Mouse (Mus musculus): ENCODE results near the gene Arhgef25.
"Not testable (repeated sequence)": the region's sequence is repeated elsewhere in the genome, so short reads cannot be mapped to it uniquely, and the experiment has no call there.

Gene Arhgef25

GRCm38 (mm10) chr10:127166771-127167613 is 22.9 kb downstream of the Arhgef25 start:
- DNase-seq (ENCODE audit: low read depth, low spot score): no peak

DNA sequence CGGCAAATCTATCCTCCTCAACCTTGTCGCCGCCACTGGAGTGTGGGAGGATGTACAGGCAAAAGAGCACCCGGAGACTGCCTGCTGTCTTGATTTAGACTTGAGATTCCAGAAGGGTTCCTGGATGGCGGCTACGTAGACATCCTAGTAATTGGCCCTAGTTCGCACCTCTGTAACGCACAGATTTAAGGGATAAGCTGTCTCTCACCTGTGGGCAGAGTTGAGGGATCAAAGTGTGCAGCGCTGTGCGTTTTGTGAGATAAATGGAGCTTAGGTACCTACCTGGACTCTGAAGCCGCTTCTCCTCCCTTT is 23.5 kb downstream of the Arhgef25 start:
- no peak for DNase-seq (ENCODE audit: low read depth, low spot score)

DNA sequence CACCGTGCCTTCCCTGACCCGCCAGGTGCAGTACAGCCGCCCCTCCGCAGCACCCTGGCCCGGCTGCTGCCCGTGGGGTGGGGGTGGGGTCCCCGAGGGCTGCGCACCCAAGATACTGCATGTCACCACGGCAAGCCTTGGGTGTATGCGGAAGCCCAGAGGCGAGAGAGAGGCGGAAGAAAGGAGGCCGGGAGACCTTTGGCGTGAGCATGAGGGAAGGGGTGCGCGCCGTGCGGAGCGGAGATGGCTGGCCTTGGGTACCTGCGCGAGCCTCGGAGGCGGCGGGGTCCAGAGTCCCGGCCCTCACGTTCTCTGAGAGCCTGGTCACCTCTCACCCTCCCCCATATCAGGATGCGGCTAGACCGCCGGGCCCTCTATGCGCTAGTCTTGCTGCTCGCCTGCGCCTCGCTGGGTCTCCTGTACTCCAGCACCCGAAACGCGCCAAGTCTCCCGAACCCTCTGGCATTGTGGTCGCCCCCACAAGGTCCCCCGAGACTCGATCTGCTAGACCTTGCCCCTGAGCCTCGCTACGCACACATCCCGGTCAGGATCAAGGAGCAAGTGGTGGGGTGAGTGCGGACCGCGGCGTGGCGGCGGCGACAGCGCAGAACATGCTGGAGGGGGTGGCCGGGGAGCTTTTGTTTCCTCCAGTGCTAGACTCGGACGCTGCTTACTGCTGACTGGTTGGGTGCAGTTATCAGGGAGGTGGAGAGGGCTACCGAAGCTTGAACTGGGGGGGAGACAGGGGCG is 24.1 kb downstream of the Arhgef25 start:
- no peak for DNase-seq (ENCODE audit: low read depth, low spot score)

- no peak for DNase-seq (ENCODE audit: low read depth, low spot score)
Observed at GRCm38 (mm10) chr10:127165354-127165653, 24.6 kb downstream of the Arhgef25 start.

DNA sequence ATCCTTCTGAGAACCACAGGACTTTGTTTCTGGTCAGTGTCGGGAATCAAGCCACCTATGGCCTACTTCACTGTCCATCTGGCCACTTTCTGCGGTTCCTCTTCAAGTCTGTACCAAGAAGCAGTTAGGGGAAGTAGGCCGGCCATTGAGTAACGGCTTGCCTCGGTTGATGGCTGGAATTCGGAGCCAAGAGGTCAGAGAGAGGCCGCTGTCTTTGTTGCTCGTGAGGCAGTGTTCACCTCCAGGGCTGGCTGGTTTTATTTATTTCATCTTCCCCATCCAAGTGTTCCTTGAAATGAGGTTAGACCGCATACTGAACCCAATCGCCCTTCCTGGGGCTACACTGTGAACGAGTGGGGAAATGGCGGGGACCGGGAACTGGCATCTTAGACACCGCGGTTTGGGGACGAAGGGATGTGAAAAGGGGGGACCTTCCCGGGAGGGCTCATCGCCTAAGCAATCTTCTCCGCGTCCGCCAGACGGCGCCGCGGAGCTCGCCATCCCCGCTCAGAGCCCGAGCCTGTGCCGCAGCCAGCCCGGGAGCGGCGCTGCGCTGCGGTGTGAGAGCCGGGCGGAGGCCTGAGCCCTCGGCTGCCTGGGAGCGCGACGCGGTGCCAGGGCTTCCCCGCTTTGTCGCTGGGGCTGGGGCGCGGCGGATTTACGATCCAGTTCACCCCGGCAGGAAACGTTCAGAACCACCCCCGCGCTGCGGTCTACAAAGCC is 25.1 kb downstream of the Arhgef25 start, which contains the start of gene B4galnt1:
TSS of gene B4galnt1 (plus strand) at position 595 of the 723 bp plus-strand sequence.
- peak; percentile 47 for DNase-seq (ENCODE audit: low read depth, low spot score)

GRCm38 (mm10) chr10:127164190-127164589 is 25.7 kb downstream of the Arhgef25 start:
- no peak for DNase-seq (ENCODE audit: low read depth, low spot score)

DNA sequence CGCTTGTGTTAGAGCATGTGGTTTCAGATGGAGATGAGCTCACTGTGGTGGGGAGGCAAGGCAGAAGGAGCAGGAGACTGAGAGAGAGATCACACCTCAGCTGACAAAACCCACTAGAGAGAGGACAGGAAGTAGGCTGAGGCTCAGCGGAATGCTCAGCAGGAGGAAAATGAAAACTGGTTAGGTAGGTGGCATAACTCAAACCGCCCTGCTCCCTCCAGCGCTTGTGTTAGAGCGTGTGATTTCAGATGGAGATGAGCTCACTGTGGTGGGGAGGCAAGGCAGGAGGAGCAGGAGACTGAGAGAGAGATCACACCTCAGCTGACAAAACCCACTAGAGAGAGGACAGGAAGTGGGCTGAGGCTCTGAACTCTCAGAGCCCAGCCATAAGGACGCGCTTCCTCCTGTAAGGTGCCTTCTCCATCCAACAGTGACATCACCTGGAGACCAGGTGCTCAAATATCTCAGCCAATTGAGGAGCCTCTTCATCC is 27.1 kb downstream of the Arhgef25 start:
- DNase-seq (ENCODE audit: low read depth, low spot score): not testable (repeated sequence)

DNA sequence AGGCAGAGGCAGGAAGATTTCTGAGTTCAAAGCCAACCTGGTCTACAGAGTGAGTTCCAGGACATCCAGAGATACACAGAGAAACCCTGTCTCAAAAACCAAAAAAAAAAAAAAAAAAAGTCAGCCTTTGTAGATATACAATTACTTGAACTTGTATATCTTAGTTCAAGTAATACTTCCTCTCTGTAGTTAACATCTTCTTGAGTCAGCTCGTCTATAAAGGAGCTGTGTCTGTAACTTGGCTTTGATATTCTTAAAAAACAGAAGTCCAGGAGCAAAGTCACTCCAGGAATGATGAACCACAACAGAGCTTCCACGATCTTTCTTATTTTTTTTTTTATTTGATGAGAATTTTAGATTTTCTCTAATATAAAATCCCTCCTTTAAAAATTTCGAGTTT is 29.2 kb downstream of the Arhgef25 start:
- no peak for DNase-seq (ENCODE audit: low read depth, low spot score)

- DNase-seq (ENCODE audit: low read depth, low spot score): no peak
Observed at GRCm38 (mm10) chr10:127160081-127160480, 29.8 kb downstream of the Arhgef25 start.

- DNase-seq (ENCODE audit: low read depth, low spot score): no peak
Observed at GRCm38 (mm10) chr10:127158471-127158870, 31.4 kb downstream of the Arhgef25 start.

DNA sequence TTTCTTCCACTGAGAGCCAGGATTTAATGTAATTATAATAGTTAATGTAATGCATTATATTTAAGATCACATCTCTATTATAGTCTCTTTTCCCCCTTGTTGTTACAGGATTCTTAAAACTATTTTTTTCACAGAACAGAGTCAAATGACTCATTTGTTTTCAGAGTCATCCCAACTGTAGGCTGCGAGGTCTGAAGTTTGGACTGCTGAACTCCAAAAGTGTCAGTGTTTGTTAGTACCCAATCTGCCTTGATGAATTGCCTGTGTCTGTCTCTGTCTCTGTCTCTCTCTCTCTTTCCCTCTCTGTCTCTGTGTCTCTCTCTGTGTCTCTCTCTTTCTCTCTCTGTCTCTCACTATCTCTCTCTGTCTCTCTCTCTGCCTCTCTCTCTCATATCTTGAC is 33.4 kb downstream of the Arhgef25 start:
- no peak for DNase-seq (ENCODE audit: low read depth, low spot score)

DNA sequence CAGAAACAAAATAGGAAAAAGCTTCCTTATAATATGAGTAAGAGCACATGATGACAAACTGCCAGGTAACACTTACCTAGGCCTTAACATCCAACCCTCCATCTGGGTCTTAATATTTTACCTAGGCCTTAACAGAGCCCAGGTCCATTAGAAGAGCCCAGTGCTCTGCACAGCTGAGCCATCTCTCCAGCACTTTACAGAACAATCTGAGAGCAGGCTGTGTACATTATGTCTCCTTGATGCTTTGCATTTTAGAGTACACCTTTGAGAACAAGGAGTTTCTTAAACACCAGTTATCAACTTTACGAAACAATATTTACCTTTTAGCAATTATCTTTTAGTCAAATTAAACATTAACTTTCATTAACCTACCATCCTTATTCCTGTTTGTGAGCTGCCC is 33.8 kb downstream of the Arhgef25 start:
- DNase-seq (ENCODE audit: low read depth, low spot score): no peak

- no peak for DNase-seq (ENCODE audit: low read depth, low spot score)
Observed at GRCm38 (mm10) chr10:127154652-127155051, 35.2 kb downstream of the Arhgef25 start.

- no peak for DNase-seq (ENCODE audit: low read depth, low spot score)
Observed at GRCm38 (mm10) chr10:127154241-127154640, 35.6 kb downstream of the Arhgef25 start.

DNA sequence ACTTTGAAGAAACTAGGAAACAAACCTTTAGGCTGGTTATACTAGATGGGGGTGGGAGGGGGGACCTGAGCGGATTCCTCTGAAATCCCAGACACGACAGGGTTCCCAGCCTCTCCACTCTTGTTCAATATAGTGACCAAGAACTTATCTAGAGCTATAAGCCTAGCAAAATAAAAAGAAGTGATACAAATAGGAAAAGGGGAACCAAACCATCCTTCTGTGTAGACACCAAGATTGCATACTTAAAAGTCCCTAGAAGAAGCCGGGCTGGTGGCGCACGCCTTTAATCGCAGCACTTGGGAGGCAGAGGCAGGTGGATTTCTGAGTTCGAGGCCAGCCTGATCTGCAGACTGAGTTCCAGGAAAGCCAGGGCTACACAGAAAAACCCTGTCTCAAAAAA is 36.6 kb downstream of the Arhgef25 start:
- DNase-seq (ENCODE audit: low read depth, low spot score): no peak

GRCm38 (mm10) chr10:127152556-127152955 is 37.3 kb downstream of the Arhgef25 start:
- not testable (repeated sequence) for DNase-seq (ENCODE audit: low read depth, low spot score)

DNA sequence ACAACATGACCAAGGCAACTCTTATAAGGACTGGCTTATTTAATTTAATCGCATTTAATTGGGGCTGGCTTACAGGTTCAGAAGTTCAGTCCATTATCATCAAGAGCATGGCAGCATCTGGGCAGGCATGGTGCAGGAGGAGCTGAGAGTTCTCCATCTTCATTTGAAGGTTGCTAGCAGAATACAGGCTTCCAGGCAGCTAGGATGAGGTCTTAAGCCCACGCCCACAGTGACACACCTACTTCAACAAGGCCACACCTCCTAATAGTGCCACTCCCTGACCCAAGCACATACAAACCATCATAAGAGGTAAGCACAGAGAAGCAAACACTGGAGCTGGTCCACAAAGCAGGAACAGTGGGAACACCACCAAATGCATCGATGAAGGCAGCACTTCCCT is 38.6 kb downstream of the Arhgef25 start:
- DNase-seq (ENCODE audit: low read depth, low spot score): not testable (repeated sequence)

DNA sequence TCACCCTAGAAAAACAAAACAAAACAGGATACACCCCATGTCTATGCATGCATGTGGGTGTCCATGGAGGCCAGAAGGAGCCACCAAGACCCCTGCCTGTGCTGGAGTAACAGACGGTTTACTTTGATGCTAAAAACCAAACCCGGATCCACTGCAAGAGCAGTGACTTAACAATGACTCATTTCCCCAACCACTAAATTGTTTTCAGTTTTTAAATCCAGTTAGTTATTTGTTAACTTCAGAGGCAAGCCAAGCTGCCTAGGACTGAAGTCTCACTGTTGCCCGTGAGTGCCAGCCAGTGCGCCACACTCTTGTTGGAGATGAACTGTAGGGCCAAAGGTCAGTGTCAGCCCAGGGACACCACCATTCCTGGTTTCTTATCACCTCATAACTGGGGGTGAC is 39.4 kb downstream of the Arhgef25 start:
- peak; percentile 66 for DNase-seq (ENCODE audit: low read depth, low spot score)

DNA sequence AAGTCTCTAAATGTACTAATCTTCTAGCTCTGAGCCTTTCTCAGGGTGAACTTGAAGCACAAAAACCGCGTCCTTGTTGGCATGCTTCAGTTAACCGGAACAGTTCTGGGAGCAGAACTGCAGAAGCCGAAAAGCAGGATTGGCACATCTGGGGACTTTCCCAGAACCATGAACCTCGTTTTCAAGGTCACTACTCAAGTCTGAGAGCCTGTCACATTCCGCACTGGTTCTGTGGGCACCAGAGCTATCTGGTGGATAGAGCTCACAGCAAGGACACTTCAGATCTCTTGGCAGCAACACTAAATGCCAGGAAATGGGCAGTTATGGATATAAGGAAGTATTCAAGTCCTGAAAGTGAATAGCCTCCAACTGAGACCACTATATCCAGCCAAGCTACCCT is 42.7 kb downstream of the Arhgef25 start:
- DNase-seq (ENCODE audit: low read depth, low spot score): no peak

DNA sequence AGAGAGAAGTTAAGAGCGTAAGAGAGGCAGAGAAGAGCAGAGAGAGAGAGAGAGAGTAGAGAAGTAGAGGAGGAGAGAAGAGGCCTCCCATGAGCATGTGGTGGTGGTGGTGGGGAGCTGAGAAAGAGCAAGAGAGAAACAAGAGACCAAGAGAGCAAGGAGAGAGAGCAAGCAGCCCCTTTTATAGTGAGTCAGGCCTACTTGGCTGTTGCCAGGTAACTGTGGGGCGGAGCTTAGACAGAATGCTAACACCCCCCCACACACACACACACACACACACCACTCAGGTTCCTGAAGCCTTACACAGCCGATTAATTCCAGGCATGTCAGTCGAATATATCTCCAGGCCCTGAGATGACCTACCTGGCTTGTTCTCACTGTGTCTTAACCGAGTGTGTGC is 44.6 kb downstream of the Arhgef25 start:
- DNase-seq (ENCODE audit: low read depth, low spot score): no peak

- DNase-seq (ENCODE audit: low read depth, low spot score): no peak
Observed at GRCm38 (mm10) chr10:127144536-127144935, 45.3 kb downstream of the Arhgef25 start.

GRCm38 (mm10) chr10:127143228-127143627 is 46.7 kb downstream of the Arhgef25 start:
- no peak for DNase-seq (ENCODE audit: low read depth, low spot score)
